Mouse (Mus musculus) spleen, adult 12 weeks (tissue): ENCODE results near the gene Ankrd6.

ENCODE experiments used
- DNase-seq: peaks from one replicate; pipeline ENCODE4 v3.0.0; 2022; ENCODE audit warnings: low spot score

Gene Ankrd6

DNA sequence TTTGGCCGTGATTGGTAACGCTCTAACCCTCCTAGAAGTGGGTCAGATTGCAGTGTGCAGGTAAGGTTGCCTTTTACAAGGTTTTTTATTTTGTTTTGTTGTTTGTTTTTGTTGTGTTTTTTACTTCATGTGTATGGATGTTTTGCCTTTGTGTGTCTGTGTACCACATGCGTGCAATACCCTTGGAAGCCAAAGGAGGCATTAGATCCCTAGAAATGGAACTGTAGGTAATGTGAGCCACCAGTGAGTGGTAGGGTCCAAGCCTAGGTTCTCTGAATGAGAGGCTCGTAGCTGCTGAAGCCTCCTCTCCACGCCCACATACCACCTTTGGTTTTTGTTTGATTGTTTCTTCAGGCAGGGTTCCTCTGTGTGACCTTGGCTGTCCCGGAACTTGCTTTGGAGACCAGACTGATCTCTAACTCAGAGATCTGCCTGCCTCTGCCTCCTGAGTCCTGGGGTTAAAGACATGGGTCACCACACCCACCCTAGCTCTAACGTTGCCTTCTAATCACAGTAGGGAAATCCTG is 180.3 kb downstream of the Ankrd6 start:
- DNase-seq: no peak

DNA sequence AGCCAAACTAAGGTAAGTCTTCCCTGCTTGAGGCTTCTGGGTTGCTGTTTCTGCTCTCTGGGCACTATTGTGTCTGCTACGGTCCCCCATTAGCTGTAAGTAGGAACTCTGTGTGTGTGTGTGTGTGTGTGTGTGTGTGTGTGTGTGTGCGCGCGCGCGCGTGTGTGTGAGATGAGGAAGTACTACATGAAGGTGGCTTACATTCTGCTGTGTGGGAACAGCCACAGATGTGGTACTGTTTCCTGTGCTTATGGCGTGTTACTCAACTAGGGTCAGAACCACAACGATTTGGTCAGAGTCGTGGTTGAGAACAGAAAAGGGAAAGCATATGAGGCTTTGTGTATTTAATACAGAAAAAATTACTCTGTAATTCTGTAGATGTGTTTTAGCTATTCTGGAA is 182.6 kb downstream of the Ankrd6 start:
- no peak for DNase-seq

DNA sequence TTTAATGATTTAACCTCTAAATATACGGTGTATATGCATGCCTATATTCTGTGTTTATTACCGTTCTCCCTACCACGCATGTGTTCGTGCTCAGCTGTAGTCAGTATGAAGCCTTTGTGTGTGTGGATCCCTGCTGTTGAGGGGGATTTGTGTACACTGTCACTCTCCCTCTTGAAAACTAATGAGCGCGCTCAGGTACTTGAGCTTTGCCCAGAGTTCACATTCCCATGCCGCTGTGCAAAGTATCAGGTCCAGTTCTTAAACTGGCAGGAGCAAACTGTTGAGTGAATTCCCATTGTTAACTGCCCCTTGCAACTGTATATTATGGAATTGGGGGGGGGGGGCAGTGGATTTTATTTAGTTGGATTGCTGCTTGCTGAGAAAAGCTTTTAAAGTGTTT is 183.2 kb downstream of the Ankrd6 start:
- DNase-seq: no peak

DNA sequence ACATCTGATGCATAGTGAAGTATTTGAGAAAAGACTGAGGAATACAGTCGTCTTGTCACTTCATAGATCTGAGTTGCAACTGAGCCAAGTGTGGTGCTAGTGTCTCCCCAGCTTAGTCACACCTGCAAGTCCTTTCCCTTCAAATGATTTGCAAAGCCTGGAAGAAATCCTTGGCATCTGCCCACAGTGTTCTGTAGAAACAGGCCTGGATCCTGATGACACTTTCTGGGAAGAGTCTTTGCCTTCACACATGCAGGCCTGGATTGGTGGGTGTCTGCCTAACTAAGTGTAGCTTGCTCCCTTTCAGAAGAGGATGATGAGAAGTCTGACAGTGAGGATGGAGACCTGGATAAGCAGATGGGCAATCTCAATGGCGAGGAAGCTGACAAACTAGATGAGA is 193.2 kb downstream of the Ankrd6 start:
- DNase-seq: no peak
